Mouse (Mus musculus) forebrain, postnatal 0 days (tissue): ENCODE data around the gene Ass1. TPM values are rescaled to one million over a fixed set of nuclear protein-coding genes. Genes with fewer than 3 reads are reported as not detected.

Experiments used
- ATAC-seq: fragments of 200-750 bp; cut with Nextera tagmentation; 2 replicates; pipeline ENCODE4 v1.8.0; 2017; ENCODE audit warnings: mild to moderate bottlenecking, moderate library complexity
- DNase-seq: peaks from one replicate; pipeline ENCODE4 v3.0.0-alpha.2; 2015
- H3K27ac ChIP-seq: fragments of 300-500 bp; sonication (generic); 2 replicates; pipeline ENCODE4 v1.5.1; 2014; ENCODE audit warnings: low read depth, mild to moderate bottlenecking, antibody characterized with exemption, low read length, moderate library complexity, mixed read lengths
- H3K27me3 ChIP-seq: fragments of 300-500 bp; sonication (generic); 2 replicates; pipeline ENCODE4 v1.6.1; 2014; ENCODE audit warnings: mild to moderate bottlenecking, low read length, mixed read lengths; ENCODE audit not compliant: insufficient read depth
- H3K36me3 ChIP-seq: fragments of 300-500 bp; sonication (generic); 2 replicates; pipeline ENCODE4 v1.6.1; 2014; ENCODE audit warnings: mild to moderate bottlenecking, moderate library complexity; ENCODE audit not compliant: insufficient read depth
- H3K4me1 ChIP-seq: fragments of 300-500 bp; sonication (generic); 2 replicates; pipeline ENCODE4 v1.6.1; 2014; ENCODE audit warnings: antibody characterized with exemption; ENCODE audit not compliant: insufficient read depth
- H3K4me2 ChIP-seq: fragments of 300-500 bp; sonication (generic); 2 replicates; pipeline ENCODE4 v1.6.1; 2014; ENCODE audit warnings: low read depth, mild to moderate bottlenecking, moderate library complexity
- H3K4me3 ChIP-seq: fragments of 300-500 bp; sonication (generic); 2 replicates; pipeline ENCODE4 v1.5.1; 2014; ENCODE audit warnings: low read depth, low read length, mixed read lengths
- H3K9ac ChIP-seq: fragments of 300-500 bp; sonication (generic); 2 replicates; pipeline ENCODE4 v1.6.1; 2014; ENCODE audit warnings: mild to moderate bottlenecking
- H3K9me3 ChIP-seq: fragments of 300-500 bp; sonication (generic); 2 replicates; pipeline ENCODE4 v1.6.1; 2016; ENCODE audit warnings: low read length
- CTCF ChIP-seq: sonication (generic); IDR thresholded peaks from 2 replicates; pipeline ENCODE4 v1.5.1; 2016; ENCODE audit warnings: antibody characterized with exemption, control low read depth, low read depth
- WGBS: fragments of 180-500 bp; shearing (Covaris S2); extraction: QIAGEN DNeasy Blood & Tissue Kit; methylation state at CpG from one replicate; pipeline ENCODE4 v1.1.7; 2014; 5-methylcytosine and 5-hydroxymethylcytosine counted together
- polyA plus RNA-seq: library from polyadenylated mRNA; unstranded; fragments of >200 nt; fragmentation: Nextera tagmentation; extraction: Ambion mirVana; gene quantifications from 2 replicates; pipeline ENCODE4 v1.2.1, GENCODE M21; 2015
- total RNA-seq: library from RNA; depleted of rRNA; stranded (reverse); fragments of >200 nt; gene quantifications from 2 replicates; pipeline ENCODE4 v1.2.3, GENCODE M21; 2014; rRNA removed

Ass1 gene
- total RNA-seq (16.2 and 18.0 TPM in 2 replicates), polyA plus RNA-seq (11.8 and 17.9 TPM in 2 replicates)

- peak within 1 kb of the TSS; percentile 49 for H3K9ac ChIP-seq
- peaks cover 14% of the 10 kb centered on the region for H3K27me3 ChIP-seq
- peak; percentile 52 for TF ChIP-seq CTCF
- 0 out of 2 replicates have a peak, but pooled peaks cover 3% of the 10 kb centered on the region for H3K4me1 ChIP-seq
- ATAC-seq (peak; percentile 79), DNase-seq (peak; percentile 68)
- peak within 1 kb of the TSS; percentile 43 for H3K4me3 ChIP-seq
- H3K4me2 ChIP-seq, result peak within 1 kb of the TSS; percentile 90
- H3K36me3 ChIP-seq, result no peaks in the 10 kb centered on the region
- H3K27ac ChIP-seq, result no peak within 1 kb of the TSS
- 2% methylated on average over 48 of the region's 49 CpGs for WGBS
- H3K9me3 ChIP-seq, result no peaks in the 10 kb centered on the region
These were observed at the start of gene Ass1 for GRCm38 (mm10) chr2:31469931-31470682. TSS of gene Ass1 (plus strand) at chr2:31470207.

- Histone ChIP-seq H3K9ac (no peak overlapping the region), H3K27me3 (no peaks in the 10 kb centered on the region), H3K36me3 (no peaks in the 10 kb centered on the region), H3K27ac (no peak overlapping the region), H3K4me1 (no peaks in the 10 kb centered on the region), H3K9me3 (no peaks in the 10 kb centered on the region), H3K4me3 (no peak overlapping the region), H3K4me2 (no peak overlapping the region)
- 78% methylated on average over 6 of the region's 6 CpGs for WGBS
- DNase-seq (no peak), ATAC-seq (no peak)
- TF ChIP-seq CTCF, result peak; percentile 48
These were observed 49.1 kb upstream of the Ass1 start for GRCm38 (mm10) chr2:31420914-31421313.

- H3K9ac ChIP-seq, result no peak overlapping the region
- no peak overlapping the region for H3K4me3 ChIP-seq
- H3K27ac ChIP-seq, result no peak overlapping the region
- DNase-seq (no peak), ATAC-seq (no peak)
- no peaks in the 10 kb centered on the region for H3K9me3 ChIP-seq
- TF ChIP-seq CTCF, result no peak
- no peaks in the 10 kb centered on the region for H3K4me1 ChIP-seq
- no peaks in the 10 kb centered on the region for H3K27me3 ChIP-seq
- 69% methylated on average over 6 of the region's 6 CpGs for WGBS
- H3K36me3 ChIP-seq, result no peaks in the 10 kb centered on the region
- H3K4me2 ChIP-seq, result no peak overlapping the region
These were observed 47.4 kb upstream of the Ass1 start for GRCm38 (mm10) chr2:31422576-31422975.

- ATAC-seq, result peak; percentile 29; the same call in 1 of the 2 replicates
- no peak overlapping the region for H3K9ac ChIP-seq
- 43% methylated on average over 5 of the region's 5 CpGs for WGBS
- TF ChIP-seq CTCF, result no peak
- H3K4me1 ChIP-seq, result no peaks in the 10 kb centered on the region
- H3K4me2 ChIP-seq, result no peak overlapping the region
- no peaks in the 10 kb centered on the region for H3K27me3 ChIP-seq
- no peak overlapping the region for H3K4me3 ChIP-seq
- H3K27ac ChIP-seq, result no peak overlapping the region
- H3K36me3 ChIP-seq, result no peaks in the 10 kb centered on the region
- H3K9me3 ChIP-seq, result no peaks in the 10 kb centered on the region
- peak; percentile 58 for DNase-seq
These were observed 38.5 kb upstream of the Ass1 start for GRCm38 (mm10) chr2:31431477-31431876.

- H3K27ac ChIP-seq, result no peak overlapping the region
- 77% methylated on average over 10 of the region's 10 CpGs for WGBS
- H3K36me3 ChIP-seq, result no peaks in the 10 kb centered on the region
- ATAC-seq (no peak), DNase-seq (no peak)
- no peak overlapping the region for H3K9ac ChIP-seq
- no peaks in the 10 kb centered on the region for H3K27me3 ChIP-seq
- H3K9me3 ChIP-seq, result no peaks in the 10 kb centered on the region
- no peak overlapping the region for H3K4me3 ChIP-seq
- no peak overlapping the region for H3K4me2 ChIP-seq
- no peak for TF ChIP-seq CTCF
- no peaks in the 10 kb centered on the region for H3K4me1 ChIP-seq
These were observed 35.3 kb upstream of the Ass1 start for GRCm38 (mm10) chr2:31434746-31435145.

- H3K36me3 ChIP-seq, result no peaks in the 10 kb centered on the region
- DNase-seq, result peak; percentile 24
- no peak for ATAC-seq
- TF ChIP-seq CTCF, result peak; percentile 48
- no peak overlapping the region for H3K27ac ChIP-seq
- no peaks in the 10 kb centered on the region for H3K9me3 ChIP-seq
- 36% methylated on average over 6 of the region's 6 CpGs for WGBS
- no peaks in the 10 kb centered on the region for H3K4me1 ChIP-seq
- no peak overlapping the region for H3K4me3 ChIP-seq
- H3K27me3 ChIP-seq, result no peaks in the 10 kb centered on the region
- H3K9ac ChIP-seq, result no peak overlapping the region
- no peak overlapping the region for H3K4me2 ChIP-seq
These were observed 34.4 kb upstream of the Ass1 start for GRCm38 (mm10) chr2:31435567-31435966.

- no peak overlapping the region for H3K9ac ChIP-seq
- H3K27ac ChIP-seq, result no peak overlapping the region
- H3K4me1 ChIP-seq, result no peaks in the 10 kb centered on the region
- H3K4me3 ChIP-seq, result no peak overlapping the region
- no peaks in the 10 kb centered on the region for H3K36me3 ChIP-seq
- DNase-seq (no peak), ATAC-seq (no peak)
- H3K27me3 ChIP-seq, result no peaks in the 10 kb centered on the region
- H3K9me3 ChIP-seq, result no peaks in the 10 kb centered on the region
- H3K4me2 ChIP-seq, result no peak overlapping the region
- TF ChIP-seq CTCF, result no peak
- WGBS, result 71% methylated on average over 14 of the region's 14 CpGs
These were observed 32.3 kb upstream of the Ass1 start for GRCm38 (mm10) chr2:31437480-31438245.
